ENCODE assay signal across 13 mouse cellular contexts in the genomic region with DNA sequence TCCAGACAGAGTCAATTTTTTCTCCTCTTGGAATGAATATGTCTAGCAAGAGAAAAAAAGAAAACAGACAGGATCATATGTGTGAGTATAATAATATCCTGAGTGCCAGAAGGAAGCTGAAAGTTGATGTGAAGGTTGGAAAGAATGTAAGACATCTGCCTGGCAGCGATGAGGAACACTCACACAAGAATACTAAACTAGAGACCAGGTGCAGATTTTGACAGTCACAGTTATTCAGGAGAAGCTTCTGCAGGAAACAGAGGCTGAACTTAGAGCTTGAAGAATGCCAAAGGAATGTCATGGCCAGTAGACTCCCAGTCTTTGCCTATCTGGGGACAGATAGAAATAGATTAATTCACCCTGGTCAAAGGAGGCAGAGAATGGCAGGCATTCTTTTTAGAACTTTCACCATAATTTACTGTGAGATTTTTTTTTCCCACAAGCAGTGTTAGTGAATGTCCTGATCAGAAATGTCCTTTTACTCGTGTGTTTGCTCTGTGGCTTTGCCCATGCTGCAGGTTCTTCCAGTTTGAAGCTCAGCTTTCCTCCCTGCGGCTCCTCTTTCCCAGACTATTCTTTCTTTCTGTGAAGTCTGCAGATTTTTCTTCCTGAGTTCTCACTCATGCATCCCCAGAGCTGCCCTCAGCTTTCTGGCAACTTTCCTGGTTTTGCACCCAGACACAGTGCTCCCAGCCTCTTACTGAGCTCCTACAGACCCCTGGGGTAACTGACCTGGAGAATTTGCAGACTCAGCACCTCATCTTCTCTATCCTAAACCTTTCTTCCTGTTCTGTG.
A peak's percentile ranks its signal among the peaks of the same experiment; 100 is the strongest.
DNase-seq lines count a peak whose midpoint lies in the region; ATAC-seq and TF ChIP-seq lines count a peak whose summit lies in the region.
"Had no signal": no experiment of that assay in that cellular context is flagged by ENCODE, and none has a peak within 500 bp of the region (broad histone marks: within the 10 kb centered on the region; RNA-seq: fewer than 3 reads in every experiment).

No protein-coding gene starts in this region.

- no peak overlapping the region for H3K27ac ChIP-seq in forebrain, postnatal 0 days (ENCODE audit: low read depth, low read length)
- no peak overlapping the region for H3K27ac ChIP-seq in forebrain, embryonic 13.5 days
- H3K27ac ChIP-seq in lung, embryonic 15.5 days = peak overlapping the region; percentile 50; the same call in 1 of the 2 replicates
- H3K27ac ChIP-seq in kidney, postnatal 0 days = no peak overlapping the region

- H3K4me1 ChIP-seq in forebrain, postnatal 0 days (ENCODE audit: insufficient read depth) = no peaks in the 10 kb centered on the region
- H3K4me1 ChIP-seq in forebrain, embryonic 13.5 days = no peaks in the 10 kb centered on the region
- H3K4me1 ChIP-seq in lung, embryonic 15.5 days = peaks cover 20% of the 10 kb centered on the region; the same call in 1 of the 2 replicates
- H3K4me1 ChIP-seq in lung, adult 2 months (ENCODE audit: control insufficient read depth, insufficient read depth, low read length) = peaks cover 6% of the 10 kb centered on the region
- H3K4me1 ChIP-seq in kidney, postnatal 0 days (replicated peaks; ENCODE audit: insufficient read depth, low read length) = no peaks in the 10 kb centered on the region

- no peaks in the 10 kb centered on the region for H3K36me3 ChIP-seq in forebrain, postnatal 0 days (ENCODE audit: insufficient read depth)
- H3K36me3 ChIP-seq in forebrain, embryonic 13.5 days (ENCODE audit: poor library complexity, severe bottlenecking) = no peaks in the 10 kb centered on the region
- H3K36me3 ChIP-seq in lung, embryonic 15.5 days = no peaks in the 10 kb centered on the region
- H3K36me3 ChIP-seq in kidney, postnatal 0 days (ENCODE audit: insufficient read depth, low read length) = no peaks in the 10 kb centered on the region

- no peak overlapping the region for H3K9ac ChIP-seq in forebrain, postnatal 0 days
- no peak overlapping the region for H3K9ac ChIP-seq in forebrain, embryonic 13.5 days
- no peak overlapping the region for H3K9ac ChIP-seq in lung, embryonic 15.5 days
- no peak overlapping the region for H3K9ac ChIP-seq in kidney, postnatal 0 days (ENCODE audit: low read depth, low read length)

- H3K9me3 ChIP-seq in forebrain, postnatal 0 days (ENCODE audit: low read length) = no peaks in the 10 kb centered on the region
- H3K9me3 ChIP-seq in forebrain, embryonic 13.5 days (replicated peaks) = no peaks in the 10 kb centered on the region
- no peaks in the 10 kb centered on the region for H3K9me3 ChIP-seq in lung, embryonic 15.5 days
- no peaks in the 10 kb centered on the region for H3K9me3 ChIP-seq in kidney, postnatal 0 days (replicated peaks; ENCODE audit: low read length)

- peak; percentile 59 for ATAC-seq in forebrain, postnatal 0 days
- no peak for ATAC-seq in forebrain, embryonic 13.5 days
- peak; percentile 64; the same call in 1 of the 2 replicates for ATAC-seq in lung, embryonic 15.5 days (ENCODE audit: borderline replicate concordance, extremely low read depth, low FRiP score, low TSS enrichment)
- no peak for ATAC-seq in kidney, postnatal 0 days (replicated peaks; ENCODE audit: low FRiP score, low read depth)
- ATAC-seq in inflammation-experienced regulatory T-cells, adult 6 months = no peak
- ATAC-seq: forebrain, embryonic 14.5 days; midbrain, embryonic 16.5 days had no signal

- H3K27me3 ChIP-seq in forebrain, postnatal 0 days (ENCODE audit: insufficient read depth, low read length) = no peaks in the 10 kb centered on the region
- no peaks in the 10 kb centered on the region for H3K27me3 ChIP-seq in forebrain, embryonic 13.5 days
- no peaks in the 10 kb centered on the region for H3K27me3 ChIP-seq in lung, embryonic 15.5 days
- H3K27me3 ChIP-seq in kidney, postnatal 0 days (ENCODE audit: insufficient read depth, low read length) = no peaks in the 10 kb centered on the region

- TF ChIP-seq POLR2A in lung, adult 2 months (IDR thresholded peaks at IDR 0.05; ENCODE audit: borderline replicate concordance, extremely low read depth, low read depth, low read length) = no peak

- H3K4me3 ChIP-seq in forebrain, postnatal 0 days (ENCODE audit: low read depth, low read length) = no peak overlapping the region
- no peak overlapping the region for H3K4me3 ChIP-seq in forebrain, embryonic 13.5 days
- H3K4me3 ChIP-seq in lung, embryonic 15.5 days = no peak overlapping the region
- H3K4me3 ChIP-seq in lung, adult 2 months (replicated peaks; ENCODE audit: extremely low read depth, low read depth, low read length) = no peak overlapping the region
- no peak overlapping the region for H3K4me3 ChIP-seq in kidney, postnatal 0 days (replicated peaks; ENCODE audit: low read depth, low read length)

- WGBS in forebrain, postnatal 0 days = 62% methylated on average over 3 of the region's 3 CpGs
- 63% methylated on average over 3 of the region's 3 CpGs for WGBS in forebrain, embryonic 13.5 days
- 26% methylated on average over 3 of the region's 3 CpGs for WGBS in lung, embryonic 15.5 days
- WGBS in lung, adult 2 months = 39% methylated on average over 3 of the region's 3 CpGs
- 36% methylated on average over 3 of the region's 3 CpGs for WGBS in kidney, postnatal 0 days

- peak; percentile 10 for DNase-seq in forebrain, postnatal 0 days
- no peak for DNase-seq in lung, adult 2 months
- DNase-seq in kidney, postnatal 0 days (ENCODE audit: low spot score) = peak; percentile 32
- DNase-seq in mesoderm, embryonic 11.5 days (ENCODE audit: low read depth, low spot score) = peak; percentile 43
- DNase-seq in B cell, adult 2 months = no peak
- DNase-seq: adrenal gland, postnatal 10 days; cerebellum, adult 2 months; liver had no signal

- H3K4me2 ChIP-seq in forebrain, postnatal 0 days (ENCODE audit: low read depth) = no peak overlapping the region
- no peak overlapping the region for H3K4me2 ChIP-seq in forebrain, embryonic 13.5 days
- H3K4me2 ChIP-seq in lung, embryonic 15.5 days = no peak overlapping the region
- H3K4me2 ChIP-seq in kidney, postnatal 0 days (ENCODE audit: low read length) = no peak overlapping the region

- no peak for TF ChIP-seq CTCF in forebrain, postnatal 0 days (IDR thresholded peaks at IDR 0.05; ENCODE audit: low read depth)
- TF ChIP-seq CTCF in lung, adult 2 months (IDR thresholded peaks at IDR 0.05; ENCODE audit: insufficient read depth, low read length) = no peak
- TF ChIP-seq CTCF in kidney, postnatal 0 days (IDR thresholded peaks at IDR 0.05; ENCODE audit: low read depth) = no peak

Comparison
In these comparisons a context has a peak if more than half of its experiments do, and no peak if none do; other contexts are left out.
1. ATAC-seq: peak in forebrain, postnatal 0 days (single experiment) and lung, embryonic 15.5 days (single experiment); none in forebrain, embryonic 13.5 days (single experiment), kidney, postnatal 0 days (single experiment) and inflammation-experienced regulatory T-cells, adult 6 months (single experiment).
2. DNase-seq: peak in forebrain, postnatal 0 days (single experiment), kidney, postnatal 0 days (single experiment) and mesoderm, embryonic 11.5 days (single experiment); none in lung, adult 2 months (single experiment) and B cell, adult 2 months (0 of 2).